Mouse (Mus musculus) stomach, postnatal 0 days (tissue): ENCODE measurements around the gene Dip2b. TPM values are rescaled to one million over a fixed set of nuclear protein-coding genes. Genes with fewer than 3 reads are reported as not detected.
A peak's percentile ranks its signal among the peaks of the same experiment; 100 is the strongest.

Experiments
- ATAC-seq: fragments of 200-750 bp; cut with Nextera tagmentation; 2 replicates; pipeline ENCODE4 v1.8.0; 2017; ENCODE audit not compliant: low FRiP score, low TSS enrichment
- DNase-seq: peaks from one replicate; pipeline ENCODE4 v3.0.0-alpha.2; 2016; ENCODE audit warnings: low spot score
- H3K27ac ChIP-seq: fragments of 300-500 bp; sonication (generic); replicated peaks from 2 replicates; pipeline ENCODE4 v1.5.1; 2014; ENCODE audit warnings: mild to moderate bottlenecking, control low read depth
- H3K27me3 ChIP-seq: fragments of 300-500 bp; sonication (generic); 2 replicates; pipeline ENCODE4 v1.6.1; 2014; ENCODE audit warnings: low read length; ENCODE audit not compliant: control insufficient read depth, insufficient read depth
- H3K36me3 ChIP-seq: fragments of 300-500 bp; sonication (generic); 2 replicates; pipeline ENCODE4 v1.6.1; 2014; ENCODE audit warnings: low read length, mixed read lengths; ENCODE audit not compliant: control insufficient read depth, insufficient read depth
- H3K4me1 ChIP-seq: fragments of 300-500 bp; sonication (generic); replicated peaks from 2 replicates; pipeline ENCODE4 v1.6.1; 2014; ENCODE audit warnings: antibody characterized with exemption; ENCODE audit not compliant: control insufficient read depth, insufficient read depth
- H3K4me2 ChIP-seq: fragments of 300-500 bp; sonication (generic); replicated peaks from 2 replicates; pipeline ENCODE4 v1.6.1; 2014; ENCODE audit warnings: low read depth, mild to moderate bottlenecking, control low read depth, moderate library complexity
- H3K4me3 ChIP-seq: fragments of 300-500 bp; sonication (generic); 2 replicates; pipeline ENCODE4 v1.5.1; 2014; ENCODE audit warnings: low read depth, low read length, control low read depth
- H3K9ac ChIP-seq: fragments of 300-500 bp; sonication (generic); 2 replicates; pipeline ENCODE4 v1.6.1; 2014; ENCODE audit warnings: mild to moderate bottlenecking, low read length, control low read depth, mixed read lengths
- H3K9me3 ChIP-seq: fragments of 300-500 bp; sonication (generic); 2 replicates; pipeline ENCODE4 v1.6.1; 2016; ENCODE audit warnings: low read length; ENCODE audit not compliant: control insufficient read depth
- CTCF ChIP-seq: IDR thresholded peaks from 2 replicates; pipeline ENCODE4 v1.5.1; 2016; ENCODE audit warnings: antibody characterized with exemption, low read depth, mild to moderate bottlenecking, moderate library complexity
- EP300 ChIP-seq: optimal IDR thresholded peaks from 2 replicates; pipeline ENCODE3; 2016; ENCODE audit warnings: antibody characterized with exemption
- WGBS: fragments of 180-500 bp; shearing (Covaris S2); extraction: QIAGEN DNeasy Blood & Tissue Kit; methylation state at CpG from one replicate; pipeline ENCODE4 v1.1.7; 2014; 5-methylcytosine and 5-hydroxymethylcytosine counted together
- polyA plus RNA-seq: library from polyadenylated mRNA; unstranded; fragments of >200 nt; fragmentation: Nextera tagmentation; extraction: Ambion mirVana; gene quantifications from 2 replicates; pipeline ENCODE4 v1.2.1, GENCODE M21; 2015

Dip2b gene
- polyA plus RNA-seq, 1 experiment from 2014 or later = 5.2 TPM

DNA sequence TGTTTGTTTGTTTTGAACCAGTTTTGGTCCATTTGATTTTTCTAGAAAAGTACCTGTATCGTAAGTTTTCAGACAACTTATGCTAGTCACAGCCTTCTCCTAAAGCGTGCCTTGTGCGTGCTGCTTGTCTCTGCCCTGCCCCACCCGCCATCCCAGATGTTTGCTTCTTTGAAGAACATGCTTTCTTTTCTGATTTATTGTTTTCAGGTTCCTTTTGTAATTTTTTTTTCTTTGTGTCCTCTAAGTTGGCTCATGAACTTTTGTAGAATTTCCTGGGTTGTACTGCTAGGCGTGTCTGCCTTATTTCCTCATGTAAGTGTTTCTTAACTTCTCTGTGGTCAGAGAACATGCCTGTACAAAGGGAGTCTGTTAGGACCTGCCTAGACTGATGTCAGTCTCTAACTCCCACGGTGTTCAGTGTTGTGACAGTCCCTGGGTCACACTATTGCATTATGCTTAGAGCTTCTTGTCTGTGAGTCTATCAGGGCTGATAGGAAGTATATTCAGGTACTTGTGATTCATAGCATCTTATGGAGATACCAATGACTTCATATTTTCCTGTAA is 80.8 kb downstream of the Dip2b start:
- Histone ChIP-seq H3K4me1 (0 out of 2 replicates have a peak, but pooled peaks cover 2% of the 10 kb centered on the region), H3K36me3 (peaks cover 6% of the 10 kb centered on the region; the same call in 1 of the 2 replicates), H3K27me3 (no peaks in the 10 kb centered on the region), H3K4me2 (no peak overlapping the region), H3K27ac (peak overlapping the region; percentile 53), H3K9ac (no peak overlapping the region), H3K9me3 (no peaks in the 10 kb centered on the region), H3K4me3 (no peak overlapping the region)
- 60% methylated on average over 6 of the region's 6 CpGs for WGBS
- peak; percentile 86 for ATAC-seq
- peak; percentile 85 for TF ChIP-seq EP300
- no peak for TF ChIP-seq CTCF
- no peak for DNase-seq

DNA sequence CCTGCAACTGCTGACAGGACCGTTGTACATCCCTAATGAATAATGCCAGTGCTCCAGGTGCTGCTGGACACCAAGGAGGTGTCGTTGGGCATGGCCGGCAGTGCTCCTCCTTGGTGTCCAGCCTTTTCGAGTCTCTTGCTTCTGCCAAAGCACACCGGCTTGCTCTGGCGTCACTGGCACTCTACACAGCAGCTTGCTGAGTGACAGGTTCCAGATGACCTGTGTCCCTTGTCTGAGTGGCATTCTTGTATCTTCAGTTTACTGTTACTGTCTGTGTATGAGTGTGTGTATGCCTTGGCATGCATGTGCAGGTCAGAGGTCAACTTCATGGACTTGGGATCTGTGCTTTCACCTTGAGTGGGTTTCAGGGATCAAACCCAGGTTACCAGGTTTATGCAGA is 83.0 kb downstream of the Dip2b start:
- Histone ChIP-seq H3K9me3 (no peaks in the 10 kb centered on the region), H3K27ac (no peak overlapping the region), H3K27me3 (no peaks in the 10 kb centered on the region), H3K4me1 (no peaks in the 10 kb centered on the region), H3K9ac (no peak overlapping the region), H3K36me3 (peaks cover 6% of the 10 kb centered on the region; the same call in 1 of the 2 replicates), H3K4me3 (no peak overlapping the region), H3K4me2 (no peak overlapping the region)
- DNase-seq (no peak), ATAC-seq (no peak)
- TF ChIP-seq CTCF (no peak), EP300 (no peak)
- WGBS = 82% methylated on average over 6 of the region's 6 CpGs

DNA sequence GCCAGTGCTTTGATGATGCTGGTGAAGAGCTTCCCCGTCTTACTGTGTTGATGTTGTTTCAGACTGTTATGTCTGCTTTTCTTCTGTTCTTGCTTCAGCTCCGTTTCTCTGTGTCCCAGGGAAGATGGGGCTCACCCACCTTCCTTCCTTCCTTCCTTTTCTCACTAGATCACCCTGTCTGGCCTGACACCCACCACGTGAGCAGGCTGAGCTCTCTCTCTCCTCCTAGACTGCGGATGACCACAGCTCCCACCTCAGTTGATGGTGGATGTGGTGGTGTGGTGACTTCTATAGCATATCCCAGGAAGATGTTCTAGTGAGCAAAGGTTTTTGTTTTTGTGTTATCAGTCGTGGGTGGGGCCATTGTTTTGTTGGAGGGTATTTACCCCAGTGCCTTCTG is 85.4 kb downstream of the Dip2b start:
- H3K4me3 ChIP-seq = no peak overlapping the region
- no peaks in the 10 kb centered on the region for H3K36me3 ChIP-seq
- H3K27ac ChIP-seq = no peak overlapping the region
- ATAC-seq (no peak), DNase-seq (no peak)
- no peak for TF ChIP-seq EP300
- H3K9ac ChIP-seq = no peak overlapping the region
- 52% methylated on average over 5 of the region's 5 CpGs for WGBS
- no peak overlapping the region for H3K4me2 ChIP-seq
- H3K4me1 ChIP-seq = no peaks in the 10 kb centered on the region
- H3K27me3 ChIP-seq = no peaks in the 10 kb centered on the region
- H3K9me3 ChIP-seq = no peaks in the 10 kb centered on the region

DNA sequence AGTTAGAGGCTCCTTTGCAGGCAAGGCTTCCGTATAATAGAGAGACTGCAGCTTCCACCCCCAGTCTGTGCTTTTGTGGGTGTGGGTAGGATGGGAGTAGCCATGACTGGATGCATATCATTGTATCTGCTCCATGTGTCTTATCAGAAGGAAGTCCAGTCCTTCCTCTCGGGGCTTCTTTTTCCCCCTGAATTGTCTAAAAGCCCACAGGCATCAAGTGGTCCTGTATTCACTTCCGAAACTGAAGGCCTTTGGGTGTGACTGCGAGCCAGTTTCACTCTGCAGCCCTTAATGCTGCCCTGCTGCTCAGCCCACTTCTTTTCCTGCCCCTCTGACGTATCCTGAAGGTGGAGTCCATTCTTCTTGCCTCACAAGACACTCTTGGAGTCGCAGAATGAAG is 86.8 kb downstream of the Dip2b start:
- WGBS = 74% methylated on average over 6 of the region's 6 CpGs
- no peaks in the 10 kb centered on the region for H3K4me1 ChIP-seq
- no peak overlapping the region for H3K9ac ChIP-seq
- H3K4me2 ChIP-seq = no peak overlapping the region
- H3K4me3 ChIP-seq = no peak overlapping the region
- H3K27me3 ChIP-seq = no peaks in the 10 kb centered on the region
- H3K27ac ChIP-seq = peak overlapping the region; percentile 36
- no peak for ATAC-seq
- H3K36me3 ChIP-seq = no peaks in the 10 kb centered on the region
- H3K9me3 ChIP-seq = no peaks in the 10 kb centered on the region
- DNase-seq = no peak
- TF ChIP-seq CTCF = no peak
- TF ChIP-seq EP300 = no peak

DNA sequence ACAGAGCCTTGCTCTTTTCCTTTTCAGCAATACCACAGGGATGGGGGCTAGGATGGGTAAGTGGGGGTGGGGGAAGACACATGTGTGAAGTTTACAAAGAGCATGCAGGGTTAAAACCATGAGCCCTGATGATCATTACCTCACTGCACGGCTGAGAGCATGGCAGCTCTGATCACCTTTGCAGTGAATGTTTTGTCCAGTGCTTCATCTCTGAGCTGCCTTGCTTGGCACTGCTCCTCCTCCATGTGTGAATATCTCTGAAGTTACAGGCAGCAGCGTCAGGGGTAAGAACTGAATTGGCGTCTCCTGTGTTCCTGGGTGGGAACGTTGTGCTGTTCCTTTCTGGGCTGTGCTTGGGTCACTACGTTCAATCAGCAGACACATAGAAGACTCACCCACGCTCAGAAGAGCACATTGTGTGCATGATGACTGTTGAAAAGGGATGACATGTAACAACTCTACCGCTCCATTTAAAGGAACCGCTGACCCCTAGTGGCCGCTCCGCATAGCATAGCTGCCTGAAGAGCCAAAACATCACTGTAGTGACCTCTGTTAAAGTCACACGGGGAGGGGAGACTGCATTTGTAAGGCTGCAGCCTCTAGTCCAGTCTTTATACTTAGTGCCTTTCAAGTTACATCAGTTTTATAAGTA is 88.1 kb downstream of the Dip2b start:
- peak overlapping the region; percentile 35; the same call in 1 of the 2 replicates for H3K27ac ChIP-seq
- no peak overlapping the region for H3K4me2 ChIP-seq
- WGBS = 8% methylated on average over 11 of the region's 11 CpGs
- peak; percentile 97 for TF ChIP-seq CTCF
- no peak for TF ChIP-seq EP300
- H3K27me3 ChIP-seq = no peaks in the 10 kb centered on the region
- no peaks in the 10 kb centered on the region for H3K4me1 ChIP-seq
- no peak overlapping the region for H3K4me3 ChIP-seq
- H3K9ac ChIP-seq = no peak overlapping the region
- no peaks in the 10 kb centered on the region for H3K9me3 ChIP-seq
- DNase-seq = peak; percentile 84
- H3K36me3 ChIP-seq = no peaks in the 10 kb centered on the region
- ATAC-seq = peak; percentile 69

DNA sequence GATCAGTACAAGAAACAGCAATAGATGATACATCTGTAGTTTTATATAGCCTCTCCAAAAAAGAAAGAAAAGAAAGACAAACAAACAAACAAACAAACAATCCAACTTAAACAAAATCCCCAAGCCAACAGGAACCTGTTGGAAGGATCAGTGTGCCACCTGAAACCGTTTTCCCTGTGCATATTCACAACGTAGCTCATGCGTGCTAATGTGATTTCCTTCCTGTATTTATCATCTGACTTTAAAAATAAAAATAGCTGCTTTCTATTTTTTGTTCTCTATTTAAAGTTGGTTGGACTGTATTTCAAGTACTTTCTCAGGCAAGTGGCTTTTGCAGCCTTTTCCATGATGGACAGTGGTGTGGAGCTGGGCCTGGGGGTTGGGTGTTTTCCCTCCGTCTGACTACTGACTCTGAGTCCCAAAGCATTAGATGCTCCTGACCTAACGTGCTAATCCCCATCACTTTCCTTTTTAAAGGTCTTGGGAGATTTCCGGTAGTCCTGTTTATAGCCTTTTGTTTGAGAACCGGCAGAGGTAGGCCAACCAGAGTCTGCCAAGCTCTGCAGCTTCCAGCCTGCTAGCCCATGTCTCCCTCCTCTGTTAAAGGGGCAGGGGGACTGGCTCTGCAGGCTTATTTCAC is 90.8 kb downstream of the Dip2b start:
- Histone ChIP-seq H3K4me2 (no peak overlapping the region), H3K27me3 (no peaks in the 10 kb centered on the region), H3K4me3 (no peak overlapping the region), H3K9me3 (no peaks in the 10 kb centered on the region), H3K4me1 (no peaks in the 10 kb centered on the region), H3K27ac (no peak overlapping the region), H3K9ac (no peak overlapping the region), H3K36me3 (no peaks in the 10 kb centered on the region)
- no peak for ATAC-seq
- WGBS = 71% methylated on average over 7 of the region's 7 CpGs
- no peak for TF ChIP-seq CTCF
- TF ChIP-seq EP300 = no peak
- DNase-seq = no peak
